Mouse (Mus musculus): ENCODE data around the gene Yipf7.

GRCm38 (mm10) chr5:69542489-69542888, at the start of gene Yipf7:
- no peak for TF ChIP-seq POLR2A (IDR thresholded peaks at IDR 0.05; ENCODE audit: low read depth, low read length)
- TF ChIP-seq CTCF (conservative IDR thresholded peaks at IDR 0.05; ENCODE audit: insufficient read depth, insufficient read length, low read depth, low read length) = no peak
